Mouse (Mus musculus) gastrocnemius, postnatal 4 days (tissue): Measurements from ENCODE around the gene Nek8. TPM values are rescaled to one million over a fixed set of nuclear protein-coding genes. Genes with fewer than 3 reads are reported as not detected.
"Not testable (repeated sequence)": the region's sequence is repeated elsewhere in the genome, so short reads cannot be mapped to it uniquely, and the experiment has no call there.

ENCODE experiments used
- DNase-seq, 2 experiments: peaks; one replicate each; pipeline ENCODE4 v3.0.0; 2021 to 2022; ENCODE audit warnings: low spot score in 2 of 2, mixed read lengths in 2 of 2
- microRNA-seq: library from miRNA; unstranded; fragments of <30 nt; microRNA quantifications from one replicate; pipeline ENCODE4 v1.2.0, GENCODE M21; 2021
- total RNA-seq, 2 experiments: library from RNA; stranded (reverse); gene quantifications; 2 replicates each; pipeline ENCODE4 v1.2.3; 2021

Nek8 gene
- total RNA-seq, 2 experiments from 2014 or later: 6.6 to 7.5 TPM

DNA sequence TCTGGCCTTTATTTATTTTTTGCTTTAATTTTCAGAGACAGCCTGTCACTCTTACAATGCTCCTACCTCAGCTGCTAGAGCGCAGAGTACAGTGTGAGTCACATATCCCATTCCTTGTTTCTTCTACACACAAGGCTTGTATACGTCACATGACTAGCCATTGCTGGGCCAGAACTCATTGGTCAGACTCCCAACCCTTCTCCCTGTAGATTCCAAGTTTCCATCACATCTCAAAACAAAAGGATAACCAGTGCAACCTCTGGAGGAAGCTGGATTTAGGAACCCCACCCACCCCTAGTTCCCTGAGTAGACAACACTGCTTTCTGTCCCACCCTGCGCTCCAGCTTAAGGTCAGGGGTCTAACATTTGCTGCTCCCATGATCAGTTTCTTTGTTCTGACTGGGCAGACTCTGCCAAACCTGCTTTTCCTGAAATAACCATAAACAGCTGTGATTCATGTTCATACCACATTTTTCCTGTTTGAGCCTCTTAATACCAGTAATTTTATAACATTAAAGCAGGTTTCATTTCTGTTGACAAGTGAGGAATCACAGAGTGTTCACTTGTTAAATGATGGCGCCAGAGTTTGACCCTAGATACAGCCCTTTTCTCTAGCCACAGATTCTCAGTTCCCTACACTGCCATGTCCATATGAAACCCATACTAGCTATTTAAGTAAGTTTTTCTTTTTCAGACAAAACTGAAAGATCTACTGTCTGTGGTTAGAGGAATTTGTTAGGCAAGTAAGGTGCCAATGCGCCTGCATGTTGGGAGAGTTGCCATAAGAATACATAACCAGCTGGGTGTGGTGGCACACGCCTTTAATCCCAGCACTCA lies 29.6 kb downstream of the Nek8 start:
- no peak for DNase-seq

DNA sequence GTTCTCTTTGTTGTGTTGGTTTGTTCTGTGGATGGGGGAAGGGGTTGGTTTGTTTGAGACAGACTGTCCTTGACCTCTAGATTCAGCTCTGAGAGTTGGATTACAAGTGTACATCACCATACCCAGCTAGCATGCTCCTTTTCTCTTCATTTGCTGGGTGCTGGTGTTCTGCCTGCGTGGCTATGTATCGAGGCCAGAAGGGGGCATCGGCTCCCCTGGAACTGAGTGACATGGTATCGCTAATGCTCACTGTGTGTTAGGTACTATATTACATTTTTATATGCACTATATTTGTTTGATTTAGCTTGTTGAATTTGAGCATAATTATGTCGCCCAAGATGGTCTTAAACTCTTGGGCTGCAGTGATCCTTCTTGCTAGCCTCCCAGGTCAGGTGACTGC lies 30.3 kb downstream of the Nek8 start:
- DNase-seq: no peak

DNA sequence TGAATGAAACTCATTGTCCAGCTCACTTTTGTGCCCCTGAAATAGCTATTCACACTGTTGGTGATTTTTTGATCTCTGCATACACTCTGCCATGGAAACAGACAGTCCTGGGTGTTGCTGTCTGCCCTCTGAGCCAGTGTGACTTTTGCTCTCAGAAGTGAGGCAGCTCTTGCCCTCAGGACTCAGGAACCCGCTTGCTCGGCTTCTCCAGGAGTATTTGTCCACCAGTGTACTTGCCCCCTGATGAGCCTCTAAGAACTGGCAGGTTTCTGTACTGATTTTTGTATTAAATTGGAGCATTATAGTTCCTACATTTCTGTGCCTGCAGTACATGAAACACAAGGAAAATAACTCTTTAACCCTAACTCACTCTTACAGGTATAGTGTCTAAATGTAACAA lies 33.0 kb downstream of the Nek8 start:
- DNase-seq: no peak

DNA sequence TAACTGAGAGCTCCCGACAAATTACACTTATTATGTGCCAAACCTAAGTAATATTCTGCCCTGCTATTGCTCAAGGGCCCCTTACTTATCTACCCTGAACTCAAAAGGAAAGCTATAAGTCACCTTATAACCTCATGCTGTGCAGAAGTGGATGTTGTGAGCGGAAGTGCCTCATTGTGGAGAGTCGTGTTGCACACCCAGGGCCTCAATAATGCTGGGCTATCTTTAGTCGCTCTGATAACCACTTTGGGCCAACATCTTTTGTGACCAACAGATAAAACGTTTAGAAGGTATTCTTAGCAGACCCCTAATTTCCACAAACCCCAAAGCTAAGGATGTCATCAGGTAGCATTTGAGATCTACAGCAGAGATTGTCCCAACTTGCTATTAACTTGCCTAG lies 35.8 kb downstream of the Nek8 start:
- no peak for DNase-seq

DNA sequence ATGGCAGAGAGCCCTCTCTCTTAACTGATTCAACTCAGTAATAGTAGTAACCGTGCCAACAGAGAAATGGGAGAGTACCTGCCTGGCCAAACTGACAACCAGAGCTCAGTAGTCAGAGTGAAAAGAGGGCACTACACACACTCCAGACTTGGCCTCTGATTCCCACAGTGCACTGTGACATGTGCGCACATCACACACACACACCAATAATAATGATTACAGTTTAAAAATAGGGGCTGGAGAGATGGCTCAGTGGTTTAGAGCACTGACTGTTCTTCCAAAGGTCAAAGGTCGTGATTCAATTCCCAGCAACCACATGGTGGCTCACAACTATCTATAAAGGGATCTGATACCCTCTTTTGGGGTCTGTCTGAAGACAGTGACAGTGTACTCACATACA lies 38.5 kb downstream of the Nek8 start:
- no peak for DNase-seq

DNA sequence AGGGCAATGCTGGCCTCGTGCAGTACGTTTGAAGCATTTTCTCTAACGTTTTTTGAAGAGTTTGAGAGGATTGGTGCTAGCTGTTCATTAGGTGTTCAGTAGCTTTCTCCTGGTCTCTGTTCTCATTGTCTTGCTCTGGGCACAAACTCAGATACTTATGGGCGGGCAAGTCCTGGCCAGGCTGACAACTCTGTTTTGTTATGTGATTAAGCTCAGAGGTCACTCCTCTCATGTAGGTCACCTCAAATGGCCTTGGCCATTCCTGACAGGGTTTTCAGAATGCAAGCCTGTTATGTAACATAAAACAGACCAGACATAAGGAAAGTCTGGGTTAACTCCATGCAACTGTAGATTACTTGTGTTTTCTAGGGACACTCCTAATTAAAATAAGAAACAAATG lies 38.9 kb downstream of the Nek8 start:
- DNase-seq: no peak

DNA sequence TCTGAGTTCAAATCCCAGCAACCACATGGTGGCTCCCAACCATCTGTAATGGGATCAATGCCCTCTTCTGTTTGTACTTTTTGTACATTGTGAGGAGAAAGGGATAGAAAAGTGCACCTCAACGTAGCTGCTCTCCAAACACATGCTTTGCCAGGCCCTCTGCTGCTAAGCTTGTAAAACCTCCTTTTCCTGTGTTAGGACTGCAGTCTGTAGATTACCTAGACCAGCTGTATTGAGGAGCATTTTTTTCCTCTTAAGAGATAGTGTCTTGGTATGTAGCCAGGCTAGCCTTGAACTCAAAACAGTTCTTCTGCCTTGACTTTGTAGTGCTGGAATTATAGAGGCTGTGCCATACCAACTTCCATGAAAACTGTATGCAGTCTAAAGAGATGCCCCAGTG lies 40.3 kb downstream of the Nek8 start:
- DNase-seq: no peak

DNA sequence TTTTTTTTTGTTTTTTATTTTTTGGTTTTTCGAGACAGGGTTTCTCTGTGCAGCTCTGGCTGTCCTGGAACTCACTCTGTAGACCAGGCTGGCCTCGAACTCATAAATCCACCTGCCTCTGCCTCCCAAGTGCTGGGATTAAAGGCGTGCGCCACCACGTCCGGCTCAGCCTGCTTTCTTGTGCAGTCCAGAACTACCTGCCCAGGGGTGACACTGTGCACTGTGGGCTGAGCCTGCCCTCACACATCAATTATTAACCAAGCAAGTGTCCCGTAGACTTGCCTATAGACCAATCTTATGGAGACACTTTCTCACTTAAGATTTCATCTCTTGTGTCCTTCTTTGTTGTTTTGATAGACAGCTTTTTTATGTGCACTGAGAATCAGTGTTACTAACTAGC lies 41.2 kb downstream of the Nek8 start:
- not testable (repeated sequence) for DNase-seq

DNA sequence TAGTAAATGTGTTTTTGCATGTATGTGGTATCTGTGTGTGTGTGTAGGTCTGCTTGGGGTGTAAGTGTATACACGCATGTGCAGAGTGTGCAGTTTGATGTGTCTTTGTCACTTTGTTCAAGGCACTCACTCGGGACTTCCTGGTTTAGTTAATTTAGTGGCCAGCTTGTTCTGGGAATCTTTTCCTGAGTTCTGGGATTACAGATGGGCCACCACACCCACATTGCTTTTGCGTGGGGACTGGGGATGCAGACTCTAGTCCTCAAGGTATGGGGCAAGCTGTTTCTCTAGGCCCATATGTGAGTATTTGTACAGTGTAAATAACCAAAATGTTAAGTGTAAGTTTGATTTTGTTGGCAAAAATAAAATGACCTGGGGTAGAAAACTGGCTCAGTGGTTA lies 42.1 kb downstream of the Nek8 start:
- DNase-seq: no peak

DNA sequence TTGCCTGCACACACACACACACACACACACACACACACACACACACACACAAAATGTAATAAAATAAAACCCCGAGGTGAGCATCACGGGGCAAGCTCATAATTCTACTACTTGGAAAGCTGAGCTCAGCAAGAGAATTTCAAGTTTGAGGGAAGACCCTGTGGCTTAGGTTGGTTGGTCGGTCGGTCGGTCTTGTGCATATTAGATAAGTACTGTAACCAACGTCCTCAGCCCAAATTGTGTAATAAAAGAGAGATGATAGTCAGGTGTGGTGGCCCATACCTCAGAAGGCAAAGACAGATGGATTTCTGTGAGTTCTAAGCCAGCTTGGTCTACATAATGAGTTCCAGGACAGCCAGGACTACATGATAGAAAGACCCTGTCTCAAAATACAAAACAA lies 42.6 kb downstream of the Nek8 start:
- no peak for DNase-seq

DNA sequence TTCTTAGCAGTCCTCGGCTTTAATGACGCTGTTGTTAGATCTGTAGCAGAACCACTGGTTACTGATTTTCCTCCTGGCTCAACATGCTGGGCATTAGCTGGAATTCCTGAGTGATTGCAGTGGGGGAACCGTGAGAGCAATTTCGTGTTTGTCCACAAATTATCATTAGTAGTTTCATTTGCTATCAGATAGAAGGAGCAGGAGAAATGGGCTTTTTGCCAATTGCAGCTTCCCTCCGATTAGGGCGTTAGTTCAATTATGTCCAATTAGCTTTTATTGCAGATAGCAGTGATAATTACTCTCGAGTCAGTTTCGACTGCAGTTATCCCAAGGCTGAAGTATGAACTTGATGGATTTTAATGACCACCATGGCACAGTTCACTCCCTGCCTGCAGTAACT lies 47.0 kb downstream of the Nek8 start:
- no peak for DNase-seq

DNA sequence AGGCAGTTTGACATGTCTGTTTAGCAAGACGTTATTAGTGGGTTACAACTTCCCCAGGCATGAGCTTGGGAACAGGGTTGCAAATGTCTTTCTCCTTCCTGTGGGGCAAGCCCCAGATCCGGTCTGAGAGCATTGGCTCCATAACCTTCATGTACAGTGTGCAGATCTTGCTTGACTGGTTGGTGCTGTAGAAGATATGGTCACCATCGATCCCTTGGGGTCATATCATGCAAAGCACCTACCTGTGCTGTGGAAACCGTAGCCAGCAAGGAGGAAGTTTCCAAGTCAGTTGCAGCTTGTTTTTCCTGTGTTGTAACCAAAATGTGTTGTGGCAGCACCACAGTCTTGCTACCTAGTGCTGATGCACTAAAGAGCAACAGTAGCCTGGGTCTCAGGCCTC lies 49.7 kb downstream of the Nek8 start:
- no peak for DNase-seq

DNA sequence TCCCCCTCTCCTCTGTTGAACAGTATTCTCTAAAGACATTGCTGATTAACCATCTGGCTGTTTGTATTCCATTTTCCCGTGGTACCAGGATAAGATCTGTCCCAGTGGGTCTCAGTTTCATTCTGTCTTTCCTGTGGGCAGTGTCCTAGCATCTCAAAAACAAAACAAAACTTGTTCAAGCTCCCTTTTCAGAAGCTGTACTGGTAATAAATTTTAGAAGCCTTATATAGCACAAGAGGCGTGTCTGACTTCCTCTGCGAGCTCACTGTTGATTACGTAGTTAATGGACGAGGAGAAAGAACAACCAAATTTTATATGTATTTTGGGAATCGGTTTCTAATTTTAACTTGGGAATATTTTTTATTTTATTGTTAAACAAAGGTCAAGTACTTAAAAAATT lies 50.8 kb downstream of the Nek8 start:
- no peak for DNase-seq

DNA sequence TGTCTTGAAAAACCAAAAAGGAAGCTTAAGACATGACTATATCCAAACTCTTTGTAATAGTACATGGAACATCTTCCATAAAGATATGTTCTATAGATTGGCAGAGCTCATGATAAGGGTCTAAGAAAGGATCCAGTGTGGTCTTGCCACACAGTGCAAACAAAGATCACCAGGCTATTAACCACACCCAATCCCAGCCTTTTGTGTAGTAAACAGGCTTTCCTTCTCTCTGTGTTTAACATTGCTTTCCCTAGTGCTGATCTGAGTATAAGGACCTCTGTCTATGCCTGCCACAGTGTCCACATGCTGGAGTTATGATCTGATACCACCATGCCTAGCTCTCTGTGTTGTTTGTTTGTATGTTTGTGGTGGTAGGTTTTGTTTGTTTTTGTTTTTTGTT lies 52.7 kb downstream of the Nek8 start:
- DNase-seq: no peak

DNA sequence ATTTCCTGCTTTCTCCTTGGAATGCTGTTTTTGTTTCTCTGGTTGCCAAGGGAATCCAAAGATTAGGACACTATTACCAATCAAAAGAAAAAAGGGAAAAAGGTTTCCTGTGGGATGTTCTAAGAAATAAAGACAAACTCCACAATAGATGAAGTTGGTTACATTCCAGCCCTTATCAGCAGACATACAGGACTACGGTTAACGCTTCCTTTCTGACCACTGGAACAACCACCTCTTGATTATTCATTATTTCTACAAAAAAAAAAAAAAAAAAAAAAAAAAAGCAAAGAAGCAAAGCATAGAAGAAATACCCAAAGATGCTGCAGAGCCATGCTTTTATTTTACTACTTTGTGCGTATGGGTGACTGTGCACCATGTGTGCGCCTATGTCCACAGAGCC lies 53.7 kb downstream of the Nek8 start:
- DNase-seq: no peak

DNA sequence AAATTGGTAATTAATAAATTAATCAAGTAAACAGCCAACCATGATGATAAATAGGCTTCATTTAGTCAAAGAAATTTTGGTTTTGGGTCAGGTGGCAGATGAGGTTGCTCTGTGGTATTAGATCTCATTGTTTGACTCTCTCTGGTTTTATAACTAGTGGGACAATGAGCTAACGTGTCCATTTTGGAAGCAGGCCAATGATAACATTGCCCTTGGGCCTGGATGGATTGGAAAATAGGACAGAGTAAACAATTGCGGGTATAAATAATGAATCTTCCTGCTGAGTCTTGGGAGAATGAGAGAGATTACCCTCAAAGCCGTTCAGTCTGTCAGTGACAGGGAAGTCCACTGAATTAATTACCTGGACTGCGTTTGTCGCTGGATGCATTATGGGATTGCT lies 55.3 kb downstream of the Nek8 start:
- DNase-seq: no peak

DNA sequence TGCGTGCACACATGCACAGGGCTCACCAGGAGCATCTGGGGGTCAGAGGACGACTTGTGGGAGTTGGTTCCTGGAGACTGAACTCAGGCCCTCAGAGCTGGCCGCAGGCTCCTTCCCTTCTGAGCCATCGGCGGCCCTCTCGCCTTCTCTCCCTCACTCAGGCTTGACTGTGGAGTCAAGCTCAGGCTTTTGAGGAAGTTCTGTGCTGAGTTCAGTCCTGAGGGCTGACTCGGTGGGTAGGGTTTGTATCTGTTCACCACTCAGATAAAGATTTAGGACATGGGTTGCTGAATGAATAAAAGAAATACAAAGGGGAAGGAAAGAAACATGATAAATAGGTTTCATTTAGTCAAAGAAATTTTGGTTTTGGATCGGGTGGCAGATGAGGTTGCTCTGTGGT lies 56.6 kb downstream of the Nek8 start:
- no peak for DNase-seq

DNA sequence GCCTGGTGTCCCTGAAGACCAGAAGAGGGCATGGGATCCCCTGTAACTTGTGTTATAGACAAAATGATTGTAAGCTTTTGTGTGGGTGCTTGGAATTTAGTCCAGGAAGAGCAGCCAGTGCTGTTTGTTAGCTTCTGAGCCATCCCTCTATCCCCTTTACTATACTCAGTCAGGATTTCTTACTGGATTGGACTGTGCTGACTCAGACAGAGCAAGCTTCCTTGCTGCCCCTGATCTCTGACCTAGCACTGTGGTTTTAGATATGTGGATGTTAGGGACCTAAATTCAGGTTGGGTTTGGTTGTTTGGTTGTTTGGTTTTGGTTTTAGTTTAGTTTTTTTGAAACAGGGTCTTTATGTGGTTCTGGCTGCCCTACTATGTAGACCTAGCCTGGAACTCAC lies 58.0 kb downstream of the Nek8 start:
- no peak for DNase-seq

DNA sequence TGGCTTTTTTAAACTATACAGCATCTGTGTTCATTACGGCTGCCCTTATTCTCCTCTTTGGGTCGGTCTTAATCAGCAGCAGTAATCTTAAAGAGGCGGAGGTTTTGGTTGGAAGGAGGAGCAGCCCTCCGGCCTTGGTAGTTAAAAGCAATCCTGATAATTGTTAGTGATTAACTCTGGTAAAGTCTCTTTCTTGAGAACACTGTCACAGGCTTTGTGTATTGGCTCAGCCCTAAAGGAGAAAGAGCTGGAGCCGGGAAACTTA lies 60.4 kb downstream of the Nek8 start:
- no peak for DNase-seq

Small RNA genes lying within 50 kb of the gene (microRNA-seq; reads per million reads assigned to microRNA genes)
- gene Mir7653: not detected

Other genes with a start within 250 kb of the Nek8 start
- gene Sez6, start 245.9 kb downstream of the Nek8 start, total RNA-seq: 1 to 10 TPM in 1 of 2 experiments, under 1 TPM in 1; 0.21 to 1.0 TPM
- gene Phf12, start 193.9 kb downstream of the Nek8 start, total RNA-seq: 10 to 100 TPM; 35.4 to 39.9 TPM
- gene Dhrs13, start 144.4 kb downstream of the Nek8 start, total RNA-seq: 1 to 10 TPM; 6.2 to 7.6 TPM
- 10 to 100 TPM; 70.3 to 76.4 TPM for gene Flot2, start 138.7 kb downstream of the Nek8 start, total RNA-seq
- 10 to 100 TPM; 20.9 to 21.4 TPM for gene Eral1, start 96.3 kb downstream of the Nek8 start, total RNA-seq
- 10 to 100 TPM; 10.4 to 11.6 TPM for gene Fam222b, start 82.0 kb downstream of the Nek8 start, total RNA-seq
- 10 to 100 TPM; 36.5 to 41.4 TPM for gene Traf4, start 11.1 kb downstream of the Nek8 start, total RNA-seq
- gene Tlcd1, start within 50 bp of the Nek8 start, total RNA-seq: 10 to 100 TPM; 12.6 to 16.0 TPM
- gene Rpl23a, start 6.9 kb upstream of the Nek8 start, total RNA-seq: 1,000 to 10,000 TPM; 1,488 to 1,617 TPM
- gene Rab34, start 11.8 kb upstream of the Nek8 start, total RNA-seq: 10 to 100 TPM; 43.9 to 45.7 TPM
- gene Proca1, start 16.7 kb upstream of the Nek8 start, total RNA-seq: 1 to 10 TPM; 1.9 to 2.4 TPM
- 10 to 100 TPM; 59.4 to 64.3 TPM for gene Sdf2, start 69.1 kb upstream of the Nek8 start, total RNA-seq
- gene Supt6, start 69.3 kb upstream of the Nek8 start, total RNA-seq: 10 to 100 TPM; 45.1 to 49.0 TPM
- 100 to 1,000 TPM; 104 to 108 TPM for gene 2610507B11Rik, start 85.1 kb upstream of the Nek8 start, total RNA-seq
- 1 to 10 TPM in 1 of 2 experiments, under 1 TPM in 1; 0.47 to 1.3 TPM for gene BC030499, start 114.2 kb upstream of the Nek8 start, total RNA-seq
- 10 to 100 TPM; 14.6 to 16.1 TPM for gene Spag5, start 124.9 kb upstream of the Nek8 start, total RNA-seq
- 1 to 10 TPM; 1.4 to 2.2 TPM for gene Aldoc, start 146.3 kb upstream of the Nek8 start, total RNA-seq
- gene Pigs, start 151.7 kb upstream of the Nek8 start, total RNA-seq: 10 to 100 TPM; 30.5 to 33.2 TPM
- gene Unc119, start 166.8 kb upstream of the Nek8 start, total RNA-seq: 10 to 100 TPM; 20.4 to 26.7 TPM
- gene Foxn1, start 209.9 kb upstream of the Nek8 start, total RNA-seq: not detected
- not detected for gene Slc13a2, start 245.5 kb upstream of the Nek8 start, total RNA-seq